Mouse (Mus musculus): ENCODE data around the gene Atp1a1. TPM values are rescaled to one million over a fixed set of nuclear protein-coding genes. Genes with fewer than 3 reads are reported as not detected.

The Atp1a1 gene
- polyA plus RNA-seq, 1 experiment from 2014 or later, result 434 TPM

GRCm38 (mm10) chr3:101619017-101619416 is 14.5 kb upstream of the Atp1a1 start:
- Histone ChIP-seq H3K4me2 (no peak overlapping the region), H3K4me3 (ENCODE audit: low read depth, low read length) (no peak overlapping the region), H3K9me3 (replicated peaks; ENCODE audit: control insufficient read depth, low read length) (peaks cover 4% of the 10 kb centered on the region; the same call in 1 of the 2 replicates), H3K36me3 (ENCODE audit: control insufficient read depth, insufficient read depth, low read length) (no peaks in the 10 kb centered on the region), H3K9ac (ENCODE audit: low read depth, low read length) (no peak overlapping the region), H3K27ac (ENCODE audit: low read depth, low read length) (no peak overlapping the region), H3K27me3 (ENCODE audit: control insufficient read depth, insufficient read depth, low read length) (no peaks in the 10 kb centered on the region), H3K4me1 (ENCODE audit: control insufficient read depth, insufficient read depth, low read length) (no peaks in the 10 kb centered on the region)
- ATAC-seq (replicated peaks; ENCODE audit: insufficient number of reproducible peaks, low FRiP score, low TSS enrichment), result no peak
- 76% methylated on average over 4 of the region's 4 CpGs for WGBS (ENCODE audit: insufficient replicate concordance)

GRCm38 (mm10) chr3:101618505-101618904 is 14.0 kb upstream of the Atp1a1 start:
- no peaks in the 10 kb centered on the region for H3K4me1 ChIP-seq (ENCODE audit: control insufficient read depth, insufficient read depth, low read length)
- no peak overlapping the region for H3K4me3 ChIP-seq (ENCODE audit: low read depth, low read length)
- no peak overlapping the region for H3K9ac ChIP-seq (ENCODE audit: low read depth, low read length)
- peaks cover 4% of the 10 kb centered on the region; the same call in 1 of the 2 replicates for H3K9me3 ChIP-seq (replicated peaks; ENCODE audit: control insufficient read depth, low read length)
- ATAC-seq (replicated peaks; ENCODE audit: insufficient number of reproducible peaks, low FRiP score, low TSS enrichment), result no peak
- H3K27me3 ChIP-seq (ENCODE audit: control insufficient read depth, insufficient read depth, low read length), result no peaks in the 10 kb centered on the region
- H3K36me3 ChIP-seq (ENCODE audit: control insufficient read depth, insufficient read depth, low read length), result no peaks in the 10 kb centered on the region
- H3K27ac ChIP-seq (ENCODE audit: low read depth, low read length), result no peak overlapping the region
- 84% methylated on average over 4 of the region's 4 CpGs for WGBS (ENCODE audit: insufficient replicate concordance)
- no peak overlapping the region for H3K4me2 ChIP-seq

GRCm38 (mm10) chr3:101617451-101617850 is 13.0 kb upstream of the Atp1a1 start:
- peaks cover 4% of the 10 kb centered on the region; the same call in 1 of the 2 replicates for H3K9me3 ChIP-seq (replicated peaks; ENCODE audit: control insufficient read depth, low read length)
- H3K4me3 ChIP-seq (ENCODE audit: low read depth, low read length), result no peak overlapping the region
- H3K9ac ChIP-seq (ENCODE audit: low read depth, low read length), result no peak overlapping the region
- no peak overlapping the region for H3K4me2 ChIP-seq
- H3K36me3 ChIP-seq (ENCODE audit: control insufficient read depth, insufficient read depth, low read length), result no peaks in the 10 kb centered on the region
- ATAC-seq (replicated peaks; ENCODE audit: insufficient number of reproducible peaks, low FRiP score, low TSS enrichment), result no peak
- H3K27me3 ChIP-seq (ENCODE audit: control insufficient read depth, insufficient read depth, low read length), result no peaks in the 10 kb centered on the region
- H3K4me1 ChIP-seq (ENCODE audit: control insufficient read depth, insufficient read depth, low read length), result no peaks in the 10 kb centered on the region
- H3K27ac ChIP-seq (ENCODE audit: low read depth, low read length), result no peak overlapping the region
- 80% methylated on average over 8 of the region's 8 CpGs for WGBS (ENCODE audit: insufficient replicate concordance)

- Histone ChIP-seq H3K36me3 (ENCODE audit: control insufficient read depth, insufficient read depth, low read length) (no peaks in the 10 kb centered on the region), H3K4me2 (no peak overlapping the region), H3K4me1 (ENCODE audit: control insufficient read depth, insufficient read depth, low read length) (no peaks in the 10 kb centered on the region), H3K27ac (ENCODE audit: low read depth, low read length) (no peak overlapping the region), H3K9ac (ENCODE audit: low read depth, low read length) (no peak overlapping the region), H3K27me3 (ENCODE audit: control insufficient read depth, insufficient read depth, low read length) (no peaks in the 10 kb centered on the region), H3K9me3 (replicated peaks; ENCODE audit: control insufficient read depth, low read length) (peaks cover 4% of the 10 kb centered on the region; the same call in 1 of the 2 replicates), H3K4me3 (ENCODE audit: low read depth, low read length) (no peak overlapping the region)
- ATAC-seq (replicated peaks; ENCODE audit: insufficient number of reproducible peaks, low FRiP score, low TSS enrichment), result no peak
Observed at GRCm38 (mm10) chr3:101617007-101617406, 12.5 kb upstream of the Atp1a1 start.

GRCm38 (mm10) chr3:101615856-101616255 is 11.4 kb upstream of the Atp1a1 start:
- Histone ChIP-seq H3K27ac (ENCODE audit: low read depth, low read length) (no peak overlapping the region), H3K9me3 (replicated peaks; ENCODE audit: control insufficient read depth, low read length) (peaks cover 4% of the 10 kb centered on the region; the same call in 1 of the 2 replicates), H3K4me2 (no peak overlapping the region), H3K27me3 (ENCODE audit: control insufficient read depth, insufficient read depth, low read length) (no peaks in the 10 kb centered on the region), H3K36me3 (ENCODE audit: control insufficient read depth, insufficient read depth, low read length) (no peaks in the 10 kb centered on the region), H3K9ac (ENCODE audit: low read depth, low read length) (no peak overlapping the region), H3K4me3 (ENCODE audit: low read depth, low read length) (no peak overlapping the region), H3K4me1 (ENCODE audit: control insufficient read depth, insufficient read depth, low read length) (no peaks in the 10 kb centered on the region)
- ATAC-seq (replicated peaks; ENCODE audit: insufficient number of reproducible peaks, low FRiP score, low TSS enrichment), result no peak
- whole genome bisulfite sequencing (ENCODE audit: insufficient replicate concordance), result 68% methylated on average over 6 of the region's 6 CpGs

- no peak overlapping the region for H3K9ac ChIP-seq (ENCODE audit: low read depth, low read length)
- H3K27ac ChIP-seq (ENCODE audit: low read depth, low read length), result no peak overlapping the region
- 49% methylated on average over 10 of the region's 10 CpGs for WGBS (ENCODE audit: insufficient replicate concordance)
- H3K9me3 ChIP-seq (replicated peaks; ENCODE audit: control insufficient read depth, low read length), result no peaks in the 10 kb centered on the region
- H3K27me3 ChIP-seq (ENCODE audit: control insufficient read depth, insufficient read depth, low read length), result no peaks in the 10 kb centered on the region
- H3K4me2 ChIP-seq, result no peak overlapping the region
- H3K4me3 ChIP-seq (ENCODE audit: low read depth, low read length), result no peak overlapping the region
- no peaks in the 10 kb centered on the region for H3K36me3 ChIP-seq (ENCODE audit: control insufficient read depth, insufficient read depth, low read length)
- H3K4me1 ChIP-seq (ENCODE audit: control insufficient read depth, insufficient read depth, low read length), result no peaks in the 10 kb centered on the region
- 0 out of 2 replicates have a peak, but pooled peaks have one; percentile 26 for ATAC-seq (replicated peaks; ENCODE audit: insufficient number of reproducible peaks, low FRiP score, low TSS enrichment)
Observed at GRCm38 (mm10) chr3:101611813-101612491, 7.5 kb upstream of the Atp1a1 start.

GRCm38 (mm10) chr3:101611012-101611812 is 6.7 kb upstream of the Atp1a1 start:
- Histone ChIP-seq H3K36me3 (ENCODE audit: control insufficient read depth, insufficient read depth, low read length) (no peaks in the 10 kb centered on the region), H3K27me3 (ENCODE audit: control insufficient read depth, insufficient read depth, low read length) (no peaks in the 10 kb centered on the region), H3K4me2 (no peak overlapping the region), H3K4me3 (ENCODE audit: low read depth, low read length) (no peak overlapping the region), H3K9me3 (replicated peaks; ENCODE audit: control insufficient read depth, low read length) (no peaks in the 10 kb centered on the region), H3K9ac (ENCODE audit: low read depth, low read length) (no peak overlapping the region), H3K27ac (ENCODE audit: low read depth, low read length) (no peak overlapping the region), H3K4me1 (ENCODE audit: control insufficient read depth, insufficient read depth, low read length) (0 out of 2 replicates have a peak, but pooled peaks cover under 1% of the 10 kb centered on the region)
- 69% methylated on average over 8 of the region's 8 CpGs for WGBS (ENCODE audit: insufficient replicate concordance)
- no peak for ATAC-seq (replicated peaks; ENCODE audit: insufficient number of reproducible peaks, low FRiP score, low TSS enrichment)

GRCm38 (mm10) chr3:101609302-101609701 is 4.8 kb upstream of the Atp1a1 start:
- 85% methylated on average over 5 of the region's 5 CpGs for WGBS (ENCODE audit: insufficient replicate concordance)
- Histone ChIP-seq H3K9ac (ENCODE audit: low read depth, low read length) (no peak overlapping the region), H3K4me1 (ENCODE audit: control insufficient read depth, insufficient read depth, low read length) (peaks cover 9% of the 10 kb centered on the region; the same call in 1 of the 2 replicates), H3K36me3 (ENCODE audit: control insufficient read depth, insufficient read depth, low read length) (no peaks in the 10 kb centered on the region), H3K4me3 (ENCODE audit: low read depth, low read length) (no peak overlapping the region), H3K4me2 (no peak overlapping the region), H3K27ac (ENCODE audit: low read depth, low read length) (no peak overlapping the region), H3K9me3 (replicated peaks; ENCODE audit: control insufficient read depth, low read length) (no peaks in the 10 kb centered on the region), H3K27me3 (ENCODE audit: control insufficient read depth, insufficient read depth, low read length) (no peaks in the 10 kb centered on the region)
- no peak for ATAC-seq (replicated peaks; ENCODE audit: insufficient number of reproducible peaks, low FRiP score, low TSS enrichment)

Data from heart, embryonic 11.5 days (tissue).